Mouse (Mus musculus): ENCODE results near the gene Lamc1.

Lamc1 gene

GRCm38 (mm10) chr1:153296035-153296434 is 36.6 kb downstream of the Lamc1 start:
- DNase-seq: no peak

- DNase-seq: no peak
Observed at GRCm38 (mm10) chr1:153292892-153293291, 39.7 kb downstream of the Lamc1 start.

DNA sequence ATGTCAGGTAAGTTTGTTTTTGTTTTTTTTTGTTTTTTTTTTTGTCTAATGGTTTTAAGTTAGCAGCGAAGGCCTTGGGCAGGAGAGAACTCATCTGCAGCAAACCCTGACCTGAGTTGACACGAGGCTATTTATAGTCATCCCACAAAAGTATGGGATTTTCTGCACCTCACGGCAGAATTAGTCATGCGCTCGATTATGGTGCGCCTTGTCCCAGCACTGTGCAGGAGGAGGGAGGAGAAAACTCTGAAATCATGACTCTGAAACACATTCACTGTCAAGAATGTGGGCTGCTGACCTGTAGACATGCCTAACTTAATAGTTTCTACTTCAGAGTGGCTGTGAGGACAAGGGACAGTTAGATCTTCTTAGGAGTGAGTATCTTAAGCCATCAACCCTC is 40.4 kb downstream of the Lamc1 start:
- DNase-seq: no peak

DNA sequence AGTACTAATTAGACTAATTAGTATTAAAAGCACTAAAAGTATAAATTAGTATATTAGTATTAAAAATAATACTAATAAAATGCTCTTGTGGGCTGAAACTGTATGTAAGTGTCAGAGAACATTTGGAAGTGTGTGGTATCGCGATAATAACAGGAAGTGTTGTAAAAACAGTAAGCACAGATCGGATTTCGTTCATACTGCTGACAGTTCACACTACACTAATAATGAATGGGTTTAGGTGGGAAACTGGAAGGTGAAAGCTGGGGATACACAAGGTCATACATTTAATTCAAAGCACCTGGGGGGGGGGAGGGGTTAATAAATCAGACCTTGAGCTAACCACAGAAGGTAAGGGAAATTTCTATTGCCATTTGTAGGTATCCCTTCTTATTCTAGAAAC is 41.2 kb downstream of the Lamc1 start:
- DNase-seq: no peak

DNA sequence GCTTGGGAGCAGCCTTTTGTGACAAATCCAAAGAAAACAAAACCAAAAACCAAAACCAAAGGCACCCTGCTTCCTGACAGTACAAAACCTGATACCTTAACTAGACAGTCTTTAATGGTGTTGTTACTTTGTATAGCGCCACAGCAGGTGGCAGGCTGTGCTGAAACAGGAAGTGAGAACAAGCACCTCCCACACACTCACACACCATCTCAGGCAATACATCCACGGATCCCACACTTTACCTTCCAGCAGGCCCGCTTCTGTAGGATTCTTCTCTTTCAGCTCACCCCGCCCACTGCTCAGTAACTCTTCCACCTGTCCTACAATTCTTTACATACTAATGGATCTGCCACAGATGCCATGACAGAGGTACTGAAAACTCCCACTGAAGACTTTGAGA is 44.6 kb downstream of the Lamc1 start:
- DNase-seq: peak; percentile 72

DNA sequence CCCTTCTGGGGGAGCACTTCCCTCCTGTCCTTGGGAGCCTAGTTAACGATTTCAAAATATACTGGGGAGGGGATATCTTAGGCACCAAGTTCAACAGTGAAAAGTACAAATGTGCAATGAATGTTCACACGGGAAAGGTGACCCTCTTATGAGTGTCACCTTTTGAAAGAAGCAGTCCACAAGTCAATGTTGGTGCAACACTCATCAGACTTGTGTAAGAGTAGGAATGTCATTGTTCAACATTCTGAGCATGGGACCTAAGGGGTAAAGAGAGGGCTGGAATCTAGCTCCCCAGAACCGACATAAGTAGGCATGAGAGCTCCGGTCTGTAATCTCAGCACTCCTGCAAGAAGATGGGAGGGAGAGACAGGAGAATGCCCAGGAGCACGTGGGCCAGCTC is 45.1 kb downstream of the Lamc1 start:
- no peak for DNase-seq

GRCm38 (mm10) chr1:153286216-153286615 is 46.4 kb downstream of the Lamc1 start:
- no peak for DNase-seq

DNA sequence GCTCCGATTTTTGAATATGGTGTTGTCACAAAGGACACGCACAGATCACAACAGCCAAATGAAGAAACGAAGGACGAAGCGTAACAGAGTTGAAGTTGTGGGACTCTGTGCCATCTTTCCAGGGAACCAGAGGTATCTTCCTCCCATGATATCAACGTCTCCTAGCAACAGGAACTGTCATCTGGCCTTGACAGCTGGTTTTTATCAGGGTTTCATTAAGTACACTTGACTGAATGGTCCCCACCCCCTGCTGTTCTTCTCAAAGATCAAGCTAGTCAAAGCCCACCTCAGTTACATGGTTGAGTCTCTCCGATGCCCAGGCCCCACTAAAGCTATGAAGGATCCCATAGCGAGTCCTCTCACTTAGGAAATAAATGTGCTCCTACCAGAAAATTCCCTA is 47.4 kb downstream of the Lamc1 start:
- DNase-seq: no peak

- DNase-seq: no peak
Observed at GRCm38 (mm10) chr1:153282342-153282975, 50.1 kb downstream of the Lamc1 start.

- no peak for DNase-seq
Observed at GRCm38 (mm10) chr1:153281483-153281882, 51.1 kb downstream of the Lamc1 start.

- no peak for DNase-seq
Observed at GRCm38 (mm10) chr1:153280411-153280810, 52.2 kb downstream of the Lamc1 start.

DNA sequence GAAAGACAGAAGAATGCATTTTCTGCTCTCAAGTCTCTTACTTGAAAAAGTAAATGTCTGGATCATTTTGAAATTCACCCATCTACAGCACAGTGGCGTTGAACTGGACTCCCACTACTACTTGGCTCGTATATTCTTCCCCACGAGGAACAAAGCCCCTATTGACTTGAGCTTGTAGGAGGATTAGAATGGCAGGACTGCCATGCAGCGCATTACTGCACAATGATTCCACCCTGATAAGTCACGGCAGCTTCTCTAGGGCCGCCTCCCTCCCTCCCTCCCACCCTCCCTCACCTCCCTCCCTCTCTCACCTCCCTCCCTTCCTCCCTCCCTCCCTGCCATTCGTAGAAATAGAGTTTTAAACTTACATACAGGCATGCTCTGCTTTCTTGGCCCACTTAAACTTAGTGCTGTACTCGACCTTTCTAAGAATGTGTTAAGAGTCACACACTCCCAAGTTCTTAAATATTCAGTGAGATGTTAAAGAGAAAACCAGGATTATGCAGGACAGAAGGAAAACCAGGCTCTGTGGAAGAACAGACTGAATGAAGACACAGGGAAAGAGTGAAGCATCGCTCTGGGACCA is 54.5 kb downstream of the Lamc1 start:
- no peak for DNase-seq

DNA sequence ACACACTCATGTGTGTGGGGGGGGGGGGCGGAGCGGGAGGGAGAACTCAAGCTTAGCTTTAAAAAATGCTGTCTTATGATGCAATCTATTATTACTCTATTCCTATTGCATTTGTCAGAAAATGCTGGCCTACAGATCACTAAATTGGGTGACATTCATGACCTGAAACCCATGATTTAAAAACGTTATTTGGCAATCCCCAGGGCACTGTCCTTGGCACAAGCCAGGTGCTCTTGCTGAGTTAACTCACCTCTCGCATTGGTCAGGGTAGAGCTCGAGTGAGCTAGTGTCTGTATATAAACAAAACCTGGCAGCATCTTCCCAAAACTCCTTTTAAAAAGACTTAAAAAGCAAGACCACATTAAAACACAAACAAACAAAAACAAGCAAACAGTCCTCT is 57.1 kb downstream of the Lamc1 start:
- no peak for DNase-seq

DNA sequence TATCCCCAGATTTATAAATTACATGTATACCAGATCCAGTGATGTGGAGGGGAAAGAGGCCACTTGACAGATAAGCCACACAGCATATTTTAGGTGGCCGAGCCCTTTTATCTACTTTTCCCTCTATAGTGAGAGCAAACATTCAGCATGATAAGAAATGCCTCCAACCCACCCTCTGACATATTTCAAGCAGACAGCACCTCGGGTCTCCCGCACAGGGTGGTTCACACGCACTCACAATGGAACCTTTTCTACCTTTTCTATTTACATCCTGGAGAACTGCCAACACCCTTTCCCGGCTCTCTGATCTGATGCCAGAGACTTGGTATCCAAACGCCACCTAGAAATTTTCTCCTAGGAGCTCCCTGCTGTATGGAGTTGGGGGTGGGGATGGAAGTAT is 58.0 kb downstream of the Lamc1 start:
- DNase-seq: no peak

DNA sequence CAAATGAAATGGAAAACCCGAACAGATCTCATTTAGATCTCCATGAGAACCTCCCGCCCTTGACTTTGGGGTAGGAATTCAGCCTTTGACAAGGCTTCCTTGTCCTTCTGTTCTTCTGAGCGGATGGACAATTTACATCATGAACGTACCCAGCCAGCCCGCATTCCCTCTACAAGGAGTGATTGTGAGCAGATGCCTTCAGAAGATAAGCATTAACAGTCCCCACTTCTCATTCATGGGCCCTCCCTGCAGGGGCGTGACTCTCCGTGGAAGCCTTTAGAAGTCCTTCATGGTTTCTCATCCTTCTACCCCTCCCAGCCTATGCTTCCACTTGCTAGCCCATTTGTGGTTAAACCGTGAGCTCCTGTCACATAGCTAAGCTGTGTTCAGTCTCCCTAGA is 58.9 kb downstream of the Lamc1 start:
- no peak for DNase-seq

DNA sequence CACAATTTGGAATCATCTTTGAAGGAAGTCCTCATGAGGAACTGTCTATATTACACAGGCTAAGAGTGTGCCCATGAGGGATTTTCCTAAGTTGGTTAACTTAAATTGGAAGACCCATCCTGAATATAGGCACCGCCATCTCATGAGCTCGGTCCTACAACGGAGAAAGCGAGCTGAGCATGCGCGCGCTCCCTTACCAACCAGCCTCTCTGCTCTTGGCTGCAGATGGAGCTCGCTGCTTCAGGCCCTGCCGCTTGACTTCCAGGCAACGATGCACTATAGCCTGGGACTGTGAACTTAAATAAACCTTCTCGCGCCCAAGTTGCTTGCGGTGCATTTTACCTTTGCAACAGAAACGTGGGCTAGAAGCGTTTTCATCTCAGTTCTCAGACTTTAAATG is 61.8 kb downstream of the Lamc1 start:
- no peak for DNase-seq

DNA sequence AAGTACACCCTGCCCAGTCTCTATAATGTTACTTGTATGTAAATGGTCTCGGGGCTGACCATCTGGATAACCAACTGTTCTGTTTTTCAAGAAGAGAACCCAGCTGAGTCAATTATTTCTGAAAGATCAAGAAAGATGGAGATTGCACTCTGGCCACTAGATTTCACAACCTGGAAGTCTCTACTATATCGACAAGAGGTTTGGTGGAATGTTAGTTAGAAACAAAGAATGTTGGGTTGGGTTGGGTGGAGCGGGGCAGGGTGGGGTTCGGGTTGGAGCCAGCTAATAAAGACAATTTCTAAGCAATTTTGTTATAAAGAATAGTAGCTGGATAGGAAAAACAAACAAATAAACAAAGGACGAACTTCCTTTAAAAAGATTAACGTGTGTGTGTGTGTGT is 62.9 kb downstream of the Lamc1 start:
- no peak for DNase-seq

DNA sequence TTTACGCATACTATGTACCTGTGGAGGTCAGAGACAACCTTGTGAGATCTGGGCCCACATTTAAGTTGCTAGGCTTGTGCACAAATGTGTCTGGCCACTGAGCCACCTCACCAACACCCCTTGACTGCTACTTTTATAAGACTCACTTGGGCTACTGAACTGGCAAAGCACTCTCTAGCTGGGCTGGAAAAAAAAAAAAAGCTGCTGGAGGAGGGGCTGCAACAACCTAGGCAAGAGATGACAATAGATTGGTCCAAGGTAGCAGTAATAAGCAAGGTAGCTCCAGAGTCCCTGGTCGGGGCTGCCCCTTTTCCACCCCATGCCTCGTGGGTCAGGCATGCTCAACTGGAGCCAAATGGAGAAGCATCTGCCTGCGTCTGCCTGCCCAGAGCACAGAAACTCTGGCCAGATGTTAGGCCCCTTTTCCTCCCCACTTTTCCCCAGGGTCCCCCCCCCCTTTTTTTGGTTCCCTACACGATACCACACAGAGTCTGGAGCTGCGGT is 63.7 kb downstream of the Lamc1 start:
- no peak for DNase-seq

DNA sequence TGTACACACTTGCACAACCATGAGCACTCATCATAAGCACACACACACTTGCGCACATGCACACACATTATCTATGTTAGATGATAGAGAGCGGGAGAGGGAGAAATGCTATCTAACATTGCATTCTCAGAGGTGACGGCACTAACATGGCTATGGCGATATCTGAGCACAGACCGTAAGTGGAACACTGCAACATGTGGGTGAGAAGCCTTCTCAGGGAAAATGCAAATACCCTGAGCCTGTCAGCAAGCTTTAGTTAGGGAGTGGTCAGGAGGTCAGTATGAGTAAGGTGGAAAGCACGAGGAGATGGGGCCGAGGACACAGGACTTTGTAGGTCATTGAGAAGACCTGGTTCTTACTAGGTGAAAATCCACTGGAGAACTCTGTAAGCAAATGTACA is 64.3 kb downstream of the Lamc1 start:
- DNase-seq: no peak

GRCm38 (mm10) chr1:153267730-153268129 is 64.9 kb downstream of the Lamc1 start:
- DNase-seq: no peak

DNA sequence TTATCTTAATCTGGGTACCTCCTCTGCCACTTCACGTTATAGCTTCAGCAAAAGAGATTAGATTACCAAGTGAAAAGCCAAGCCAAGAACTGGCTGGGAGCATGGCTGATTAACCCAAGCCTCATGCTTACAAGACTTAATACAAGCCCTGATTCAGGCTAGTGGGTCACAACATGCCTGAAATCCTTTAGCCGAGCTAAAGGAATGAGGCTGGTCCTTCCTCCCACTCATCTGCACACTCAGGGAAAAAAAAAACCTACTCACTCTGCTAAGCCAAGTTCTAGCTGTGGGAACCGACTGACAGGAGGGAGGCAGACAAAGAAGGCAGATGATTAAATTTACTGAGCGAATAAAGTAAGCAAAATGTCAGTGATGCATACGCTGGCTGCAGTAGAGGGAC is 65.7 kb downstream of the Lamc1 start:
- DNase-seq: no peak

- DNase-seq: no peak
Observed at GRCm38 (mm10) chr1:153265579-153265978, 67.0 kb downstream of the Lamc1 start.

- DNase-seq: no peak
Observed at GRCm38 (mm10) chr1:153265066-153265465, 67.5 kb downstream of the Lamc1 start.

GRCm38 (mm10) chr1:153259752-153260300 is 72.8 kb downstream of the Lamc1 start:
- DNase-seq: no peak

Measured in right cerebral cortex, postnatal 25 days (tissue).